Mouse (Mus musculus) small intestine, adult 2 months (tissue): ENCODE results near the gene Rasa3.

ENCODE experiments used
- CTCF ChIP-seq: fragments of 200-500 bp; IDR thresholded peaks from 2 replicates; pipeline ENCODE4 v1.5.1; 2012; ENCODE audit warnings: low read depth, mild to moderate bottlenecking, control low read depth, inconsistent platforms, low read length, moderate library complexity, mixed read lengths; ENCODE audit not compliant: insufficient replicate concordance, insufficient read length; ENCODE audit errors: extremely low read depth
- POLR2A ChIP-seq: fragments of 200-500 bp; IDR thresholded peaks from 2 replicates; pipeline ENCODE4 v1.6.1; 2012; ENCODE audit warnings: low read depth, mild to moderate bottlenecking, control low read depth, inconsistent platforms, low read length, moderate library complexity

DNA sequence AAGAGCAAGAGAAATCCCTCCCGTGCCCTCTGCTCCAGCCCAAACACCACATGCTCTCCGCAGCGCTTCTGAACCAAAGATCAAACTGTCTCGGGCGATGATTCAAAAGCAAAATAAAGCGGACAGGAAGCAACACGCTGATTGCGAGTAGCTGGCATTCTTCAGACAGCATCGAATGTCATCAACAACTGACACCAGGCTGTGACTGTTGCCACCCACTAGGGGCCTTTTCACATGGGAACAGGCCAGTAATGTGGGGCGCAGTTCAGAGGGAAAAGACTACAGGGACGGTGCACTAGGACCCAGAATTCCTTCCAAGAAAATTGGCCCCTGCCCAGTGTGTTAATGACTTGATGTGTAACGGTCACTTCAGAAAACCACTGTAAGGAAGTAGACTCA, 1.1 kb downstream of the Rasa3 start:
- TF ChIP-seq POLR2A (0 out of 2 replicates have a peak, but pooled peaks have one; percentile 8), CTCF (no peak)
